Mouse (Mus musculus): ENCODE results near the gene Zfp82. TPM values are rescaled to one million over a fixed set of nuclear protein-coding genes. Genes with fewer than 3 reads are reported as not detected.

Gene Zfp82
- total and polyA plus RNA-seq, 3 experiments: 2.0 to 2.2 TPM; not detected in 1

DNA sequence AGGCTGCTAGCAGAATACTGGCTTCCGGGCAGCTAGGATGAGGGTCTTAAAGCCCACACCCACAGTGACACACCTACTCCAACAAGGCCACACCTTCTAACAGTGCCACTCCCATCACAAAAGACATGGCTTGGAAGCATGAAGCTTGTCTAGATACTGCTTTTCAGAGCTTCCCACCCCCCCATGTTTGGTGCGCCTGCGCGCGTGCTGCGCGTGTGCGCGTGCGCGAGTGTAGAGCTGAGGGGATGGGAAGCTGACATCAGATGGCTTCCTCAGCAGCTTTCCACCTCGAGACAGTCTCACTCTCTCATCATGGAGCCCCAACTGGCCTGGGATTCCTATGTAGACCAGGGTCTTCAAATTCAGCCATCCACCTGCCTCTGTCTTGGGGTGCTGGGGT, 38.4 kb downstream of the Zfp82 start:
- Histone ChIP-seq H3K27ac (ENCODE audit: control insufficient read depth, low read depth, low read length) (no peak overlapping the region), H3K4me3 (ENCODE audit: control insufficient read depth in 1 of 2, insufficient read depth in 1 of 2, low read depth in 2 of 2, low read length in 2 of 2) (no peak overlapping the region), H3K9me3 (replicated peaks; ENCODE audit: insufficient read depth, low read length) (no peaks in the 10 kb centered on the region), H3K27me3 (ENCODE audit: control insufficient read depth in 1 of 2, insufficient read depth in 2 of 2, low read length in 2 of 2) (no peaks in the 10 kb centered on the region), H3K9ac (ENCODE audit: control insufficient read depth, low read depth, low read length, poor library complexity, severe bottlenecking) (no peak overlapping the region), H3K79me2 (ENCODE audit: control insufficient read depth, insufficient read depth, low read length, poor library complexity) (no peaks in the 10 kb centered on the region), H3K4me1 (ENCODE audit: control insufficient read depth in 1 of 2, insufficient read depth in 2 of 2, low read length in 2 of 2) (peaks cover 0 to 3% of the 10 kb centered on the region in 2 experiments; a peak in 1 of 4 replicates), H3K36me3 (ENCODE audit: control insufficient read depth in 1 of 2, insufficient read depth in 2 of 2, low read length in 2 of 2) (peaks cover 0 to 2% of the 10 kb centered on the region in 2 experiments; a peak in 2 of 4 replicates)
- no peak for TF ChIP-seq CTCF (IDR thresholded peaks at IDR 0.05 in 2 of 3, conservative IDR thresholded peaks at IDR 0.05 in 1 of 3; ENCODE audit: control insufficient read depth in 1 of 3, insufficient read depth in 1 of 3, low read depth in 2 of 3, low read length in 3 of 3, poor library complexity in 1 of 3, severe bottlenecking in 1 of 3)
- TF ChIP-seq ETS1 (IDR thresholded peaks at IDR 0.05; ENCODE audit: low read depth, low read length): no peak
- no peak for TF ChIP-seq POLR2A (IDR thresholded peaks at IDR 0.05; ENCODE audit: control insufficient read depth in 1 of 2, insufficient read depth in 1 of 2, low read depth in 1 of 2, low read length in 2 of 2, poor library complexity in 1 of 2)
- TF ChIP-seq POLR2AphosphoS2 (IDR thresholded peaks at IDR 0.05; ENCODE audit: low read length): no peak
- no peak for TF ChIP-seq USF2 (IDR thresholded peaks at IDR 0.05; ENCODE audit: borderline replicate concordance in 1 of 2, insufficient read depth in 1 of 2, low read depth in 1 of 2, low read length in 2 of 2)
- TF ChIP-seq NRF1 (IDR thresholded peaks at IDR 0.05; ENCODE audit: insufficient read depth, low read depth, low read length, poor library complexity, severe bottlenecking): no peak
- TF ChIP-seq CHD1 (IDR thresholded peaks at IDR 0.05; ENCODE audit: low read depth, low read length): no peak
- no peak for TF ChIP-seq JUND (IDR thresholded peaks at IDR 0.05; ENCODE audit: low read depth, low read length)
- DNase-seq (ENCODE audit: low read depth, low spot score): no peak

GRCm38 (mm10) chr7:30031379-30031778, 41.3 kb downstream of the Zfp82 start:
- no peak for DNase-seq (ENCODE audit: low read depth, low spot score)

DNA sequence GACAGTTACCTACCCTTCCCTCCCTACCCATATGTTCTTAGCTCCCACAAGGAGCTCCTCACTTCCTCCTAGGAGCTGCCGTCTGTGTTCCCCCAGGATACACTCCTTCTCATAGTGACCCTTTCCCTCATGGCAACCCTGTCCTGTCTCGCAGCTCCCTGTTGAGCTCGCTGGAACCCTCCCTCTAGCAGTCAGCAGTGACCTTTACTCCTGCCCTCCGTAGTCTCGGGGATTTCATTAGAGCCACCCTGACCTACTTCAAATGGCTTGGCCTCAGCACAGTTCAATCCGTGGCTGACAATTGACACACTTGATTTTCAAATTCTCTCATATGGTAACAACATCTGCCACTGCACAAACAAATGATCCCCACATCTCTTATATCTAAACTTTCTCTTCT, 42.0 kb downstream of the Zfp82 start:
- Histone ChIP-seq H3K79me2 (ENCODE audit: control insufficient read depth, insufficient read depth, low read length, poor library complexity) (no peaks in the 10 kb centered on the region), H3K9ac (ENCODE audit: control insufficient read depth, low read depth, low read length, poor library complexity, severe bottlenecking) (no peak overlapping the region), H3K4me1 (ENCODE audit: control insufficient read depth in 1 of 2, insufficient read depth in 2 of 2, low read length in 2 of 2) (peaks cover 0 to 3% of the 10 kb centered on the region in 2 experiments; a peak in 1 of 4 replicates), H3K36me3 (ENCODE audit: control insufficient read depth in 1 of 2, insufficient read depth in 2 of 2, low read length in 2 of 2) (peaks cover 0 to 2% of the 10 kb centered on the region in 2 experiments; a peak in 2 of 4 replicates), H3K9me3 (replicated peaks; ENCODE audit: insufficient read depth, low read length) (no peaks in the 10 kb centered on the region), H3K27me3 (ENCODE audit: control insufficient read depth in 1 of 2, insufficient read depth in 2 of 2, low read length in 2 of 2) (no peaks in the 10 kb centered on the region), H3K27ac (ENCODE audit: control insufficient read depth, low read depth, low read length) (no peak overlapping the region), H3K4me3 (ENCODE audit: control insufficient read depth in 1 of 2, insufficient read depth in 1 of 2, low read depth in 2 of 2, low read length in 2 of 2) (no peak overlapping the region)
- DNase-seq (ENCODE audit: low read depth, low spot score): no peak
- TF ChIP-seq TBP (IDR thresholded peaks at IDR 0.05; ENCODE audit: low read depth, low read length) (no peak), POLR2AphosphoS2 (IDR thresholded peaks at IDR 0.05; ENCODE audit: low read length) (no peak), POLR2A (IDR thresholded peaks at IDR 0.05; ENCODE audit: control insufficient read depth in 1 of 2, insufficient read depth in 1 of 2, low read depth in 1 of 2, low read length in 2 of 2, poor library complexity in 1 of 2) (no peak), ELF1 (IDR thresholded peaks at IDR 0.05; ENCODE audit: low read depth, low read length) (no peak), USF2 (IDR thresholded peaks at IDR 0.05; ENCODE audit: borderline replicate concordance in 1 of 2, insufficient read depth in 1 of 2, low read depth in 1 of 2, low read length in 2 of 2) (no peak), JUND (IDR thresholded peaks at IDR 0.05; ENCODE audit: low read depth, low read length) (no peak), MXI1 (IDR thresholded peaks at IDR 0.05; ENCODE audit: low read depth, low read length) (no peak), NELFE (IDR thresholded peaks at IDR 0.05; ENCODE audit: low read depth, low read length) (no peak), RCOR1 (IDR thresholded peaks at IDR 0.05; ENCODE audit: low read depth, low read length) (no peak), GABPA (IDR thresholded peaks at IDR 0.05; ENCODE audit: low read depth, low read length) (no peak), ZC3H11A (IDR thresholded peaks at IDR 0.05; ENCODE audit: low read depth, low read length) (no peak), HCFC1 (IDR thresholded peaks at IDR 0.05; ENCODE audit: low read depth, low read length) (no peak)

More at GRCm38 (mm10) chr7:30031379-30031778, 41.3 kb downstream of the Zfp82 start:
- peaks cover 0 to 2% of the 10 kb centered on the region in 2 experiments; a peak in 2 of 4 replicates for H3K36me3 ChIP-seq (ENCODE audit: control insufficient read depth in 1 of 2, insufficient read depth in 2 of 2, low read length in 2 of 2)
- H3K9ac ChIP-seq (ENCODE audit: control insufficient read depth, low read depth, low read length, poor library complexity, severe bottlenecking): no peak overlapping the region
- H3K27ac ChIP-seq (ENCODE audit: control insufficient read depth, low read depth, low read length): no peak overlapping the region
- H3K4me1 ChIP-seq (ENCODE audit: control insufficient read depth in 1 of 2, insufficient read depth in 2 of 2, low read length in 2 of 2): peaks cover 0 to 3% of the 10 kb centered on the region in 2 experiments; a peak in 1 of 4 replicates
- TF ChIP-seq ETS1 (IDR thresholded peaks at IDR 0.05; ENCODE audit: low read depth, low read length) (no peak), JUND (IDR thresholded peaks at IDR 0.05; ENCODE audit: low read depth, low read length) (no peak), BHLHE40 (IDR thresholded peaks at IDR 0.05; ENCODE audit: borderline replicate concordance, low read depth, low read length) (no peak), TAL1 (IDR thresholded peaks at IDR 0.05; ENCODE audit: low read length) (no peak), CTCF (IDR thresholded peaks at IDR 0.05 in 2 of 3, conservative IDR thresholded peaks at IDR 0.05 in 1 of 3; ENCODE audit: control insufficient read depth in 1 of 3, insufficient read depth in 1 of 3, low read depth in 2 of 3, low read length in 3 of 3, poor library complexity in 1 of 3, severe bottlenecking in 1 of 3) (no peak)
- H3K27me3 ChIP-seq (ENCODE audit: control insufficient read depth in 1 of 2, insufficient read depth in 2 of 2, low read length in 2 of 2): no peaks in the 10 kb centered on the region
- H3K79me2 ChIP-seq (ENCODE audit: control insufficient read depth, insufficient read depth, low read length, poor library complexity): no peaks in the 10 kb centered on the region
- no peaks in the 10 kb centered on the region for H3K9me3 ChIP-seq (replicated peaks; ENCODE audit: insufficient read depth, low read length)
- no peak overlapping the region for H3K4me3 ChIP-seq (ENCODE audit: control insufficient read depth in 1 of 2, insufficient read depth in 1 of 2, low read depth in 2 of 2, low read length in 2 of 2)
